Mouse (Mus musculus): ENCODE measurements at regions not wholly inside any gene's neighbourhood (a gene's known extent, or its start where the extent isn't known, plus 50 kb on each side); places are given as distances from the start of the nearest gene placed in this dataset.

DNA sequence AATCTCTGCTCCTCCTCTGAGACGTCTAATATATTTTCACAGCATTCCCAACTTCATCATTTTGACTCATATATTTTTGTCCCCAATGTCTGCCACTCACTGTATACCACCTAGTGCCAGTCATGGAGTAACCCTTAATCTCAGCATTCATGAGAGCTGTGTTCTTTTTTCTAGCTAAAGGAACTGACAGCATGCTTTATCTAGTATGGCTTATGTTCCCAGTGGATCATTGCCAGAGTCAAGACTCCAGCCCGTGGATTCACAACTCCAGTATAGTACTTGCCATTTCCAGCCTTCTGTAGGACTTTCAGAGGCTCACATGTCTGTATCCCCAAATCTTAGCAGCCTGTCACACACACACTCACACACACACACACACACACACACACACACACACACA lies 316.5 kb downstream of the Cmpk2 start:
- Histone ChIP-seq H3K27ac (no peak overlapping the region), H3K4me3 (no peak overlapping the region), H3K36me3 (replicated peaks) (no peaks in the 10 kb centered on the region), H3K9me3 (no peaks in the 10 kb centered on the region), H3K27me3 (replicated peaks) (no peaks in the 10 kb centered on the region), H3K4me1 (no peaks in the 10 kb centered on the region), H3K9ac (no peak overlapping the region), H3K4me2 (no peak overlapping the region)
- WGBS = 54% methylated on average over 2 of the region's 2 CpGs
- ATAC-seq (replicated peaks) = no peak

DNA sequence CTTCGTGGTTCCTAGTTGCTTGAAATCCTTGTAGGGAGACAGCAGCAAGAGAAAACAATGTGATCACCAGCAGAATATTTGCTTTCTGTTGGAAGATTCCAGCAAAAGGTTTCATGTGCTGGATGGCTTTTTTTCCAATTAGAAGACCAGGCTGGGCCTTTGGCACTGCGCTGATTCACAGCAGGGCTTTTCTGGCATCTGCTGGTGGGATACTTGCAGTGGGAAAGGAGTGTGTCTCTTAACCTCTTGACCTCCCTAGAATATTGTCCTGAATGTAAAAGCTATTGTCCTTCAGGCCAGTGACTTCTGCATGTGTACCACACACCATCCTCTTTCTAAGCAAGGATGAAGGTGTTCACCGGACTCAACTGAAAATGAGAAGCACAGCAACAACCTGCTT lies 315.4 kb downstream of the Cmpk2 start:
- H3K4me1 ChIP-seq = no peaks in the 10 kb centered on the region
- H3K9ac ChIP-seq = no peak overlapping the region
- H3K36me3 ChIP-seq (replicated peaks) = no peaks in the 10 kb centered on the region
- H3K4me3 ChIP-seq = no peak overlapping the region
- no peak for ATAC-seq (replicated peaks)
- no peak overlapping the region for H3K27ac ChIP-seq
- H3K4me2 ChIP-seq = no peak overlapping the region
- 86% methylated on average over 3 of the region's 3 CpGs for WGBS
- H3K9me3 ChIP-seq = no peaks in the 10 kb centered on the region
- H3K27me3 ChIP-seq (replicated peaks) = no peaks in the 10 kb centered on the region

DNA sequence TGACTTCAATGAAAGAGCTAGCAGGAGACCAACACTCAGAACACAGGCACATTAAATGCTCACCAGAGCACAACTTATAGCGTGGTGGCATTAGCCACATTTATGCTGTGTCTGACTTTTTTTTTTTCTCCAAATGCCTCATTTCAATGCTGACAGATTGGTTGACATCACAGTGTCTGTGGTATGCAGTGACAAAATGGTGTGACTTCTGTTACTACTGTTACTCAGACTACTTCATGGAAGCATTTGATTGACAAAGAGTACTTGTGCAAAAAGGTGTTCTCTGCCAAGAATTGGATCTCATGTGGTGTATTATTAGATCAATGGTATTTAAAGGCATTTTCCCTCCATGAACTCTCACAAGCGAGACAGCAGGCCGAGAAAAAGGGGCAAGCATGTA lies 314.8 kb downstream of the Cmpk2 start:
- no peaks in the 10 kb centered on the region for H3K27me3 ChIP-seq (replicated peaks)
- no peaks in the 10 kb centered on the region for H3K9me3 ChIP-seq
- H3K4me2 ChIP-seq = no peak overlapping the region
- H3K27ac ChIP-seq = no peak overlapping the region
- no peaks in the 10 kb centered on the region for H3K36me3 ChIP-seq (replicated peaks)
- 69% methylated on average over 3 of the region's 3 CpGs for WGBS
- peaks cover 4% of the 10 kb centered on the region for H3K4me1 ChIP-seq
- H3K4me3 ChIP-seq = no peak overlapping the region
- no peak overlapping the region for H3K9ac ChIP-seq
- no peak for ATAC-seq (replicated peaks)

DNA sequence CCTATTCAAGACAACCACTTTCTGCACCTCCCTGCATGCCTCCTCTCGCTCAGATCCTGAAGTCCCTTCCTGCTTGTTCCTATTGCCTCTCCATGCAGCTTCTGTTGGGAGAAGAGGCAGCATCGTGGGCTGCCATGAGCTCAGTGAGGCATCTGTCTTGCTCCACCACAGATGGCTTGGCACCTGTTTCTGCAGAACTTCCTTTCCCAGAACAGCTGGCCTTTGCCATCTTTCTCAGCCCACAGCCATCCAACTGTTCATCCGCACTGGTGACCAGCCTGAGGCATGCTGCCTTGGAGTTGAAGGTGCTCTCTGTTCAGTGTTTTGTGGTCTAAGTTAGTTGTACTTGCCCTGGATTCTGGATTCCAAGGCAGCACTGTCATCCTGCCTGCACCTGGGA lies 312.5 kb downstream of the Cmpk2 start:
- ATAC-seq (replicated peaks) = no peak
- H3K9ac ChIP-seq = no peak overlapping the region
- H3K9me3 ChIP-seq = no peaks in the 10 kb centered on the region
- H3K36me3 ChIP-seq (replicated peaks) = no peaks in the 10 kb centered on the region
- H3K4me1 ChIP-seq = peaks cover 7% of the 10 kb centered on the region
- H3K4me2 ChIP-seq = no peak overlapping the region
- no peaks in the 10 kb centered on the region for H3K27me3 ChIP-seq (replicated peaks)
- no peak overlapping the region for H3K4me3 ChIP-seq
- WGBS = 81% methylated on average over 3 of the region's 3 CpGs
- H3K27ac ChIP-seq = no peak overlapping the region

DNA sequence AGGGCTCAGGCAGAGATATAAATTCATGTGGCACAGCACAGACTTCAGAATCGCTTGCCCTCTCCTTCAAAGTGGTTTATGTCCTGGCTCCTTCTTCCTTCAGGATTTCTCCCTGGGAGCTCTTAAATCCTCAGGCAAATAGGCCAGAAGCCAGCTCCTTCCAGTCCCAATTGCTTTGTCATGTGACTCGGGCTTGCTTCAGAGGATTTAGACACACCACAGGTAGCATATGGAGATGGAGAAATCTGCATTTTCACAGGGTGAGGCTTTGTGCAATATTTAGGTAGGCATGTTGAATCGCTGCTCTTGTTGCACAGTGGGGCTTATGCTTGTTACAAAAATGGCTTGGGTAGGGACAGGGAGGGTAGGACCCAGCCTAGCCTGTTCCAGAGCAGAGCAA lies 309.8 kb downstream of the Cmpk2 start:
- Histone ChIP-seq H3K9me3 (no peaks in the 10 kb centered on the region), H3K9ac (no peak overlapping the region), H3K36me3 (replicated peaks) (no peaks in the 10 kb centered on the region), H3K4me1 (peaks cover 7% of the 10 kb centered on the region), H3K27me3 (replicated peaks) (no peaks in the 10 kb centered on the region), H3K4me3 (no peak overlapping the region), H3K27ac (peak overlapping the region; percentile 50; the same call in 1 of the 2 replicates), H3K4me2 (no peak overlapping the region)
- WGBS = 24% methylated on average over 3 of the region's 3 CpGs
- ATAC-seq (replicated peaks) = no peak

DNA sequence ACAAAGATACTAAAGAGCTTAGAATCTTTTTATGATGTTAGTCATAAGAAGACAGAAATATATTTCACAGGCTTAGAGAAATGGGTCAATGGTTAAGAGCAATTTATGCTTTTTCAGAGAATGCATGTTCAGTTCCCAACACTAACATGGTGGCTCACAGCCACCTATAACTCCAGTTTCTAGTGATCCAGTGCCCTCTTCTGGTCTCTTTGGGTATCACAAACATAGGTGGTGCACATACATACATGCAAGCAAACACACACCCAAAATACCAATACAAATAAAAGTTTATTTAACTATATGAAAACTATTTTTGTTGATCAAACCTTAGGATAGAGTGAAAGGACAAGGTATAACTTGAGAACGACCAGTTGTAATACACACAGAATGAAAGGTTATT lies 308.0 kb downstream of the Cmpk2 start:
- Histone ChIP-seq H3K36me3 (replicated peaks) (no peaks in the 10 kb centered on the region), H3K4me1 (peaks cover 7% of the 10 kb centered on the region), H3K27me3 (replicated peaks) (no peaks in the 10 kb centered on the region), H3K4me3 (no peak overlapping the region), H3K9me3 (no peaks in the 10 kb centered on the region), H3K4me2 (no peak overlapping the region), H3K9ac (no peak overlapping the region), H3K27ac (no peak overlapping the region)
- 100% methylated on average over 1 of the region's 1 CpGs for WGBS
- no peak for ATAC-seq (replicated peaks)

DNA sequence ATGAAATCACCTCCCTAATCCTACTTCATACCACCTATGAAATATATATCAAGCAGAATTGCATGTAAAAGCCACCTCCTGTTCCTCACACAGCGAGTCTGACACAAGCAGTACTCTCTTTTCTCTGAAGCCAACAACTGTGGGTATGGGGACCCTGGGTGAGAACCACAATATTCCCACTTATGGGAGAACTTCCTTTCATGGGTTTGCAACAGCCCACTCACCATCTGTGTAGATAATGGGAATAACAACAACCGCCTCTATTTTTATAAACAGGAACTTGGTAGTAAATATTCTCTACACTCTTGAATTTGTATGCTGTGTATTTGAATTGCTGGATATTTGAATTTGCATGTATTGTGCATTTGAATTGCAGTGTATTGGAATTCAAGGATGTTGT lies 305.0 kb downstream of the Cmpk2 start:
- H3K4me1 ChIP-seq = peaks cover 6% of the 10 kb centered on the region
- 86% methylated on average over 2 of the region's 2 CpGs for WGBS
- no peak for ATAC-seq (replicated peaks)

DNA sequence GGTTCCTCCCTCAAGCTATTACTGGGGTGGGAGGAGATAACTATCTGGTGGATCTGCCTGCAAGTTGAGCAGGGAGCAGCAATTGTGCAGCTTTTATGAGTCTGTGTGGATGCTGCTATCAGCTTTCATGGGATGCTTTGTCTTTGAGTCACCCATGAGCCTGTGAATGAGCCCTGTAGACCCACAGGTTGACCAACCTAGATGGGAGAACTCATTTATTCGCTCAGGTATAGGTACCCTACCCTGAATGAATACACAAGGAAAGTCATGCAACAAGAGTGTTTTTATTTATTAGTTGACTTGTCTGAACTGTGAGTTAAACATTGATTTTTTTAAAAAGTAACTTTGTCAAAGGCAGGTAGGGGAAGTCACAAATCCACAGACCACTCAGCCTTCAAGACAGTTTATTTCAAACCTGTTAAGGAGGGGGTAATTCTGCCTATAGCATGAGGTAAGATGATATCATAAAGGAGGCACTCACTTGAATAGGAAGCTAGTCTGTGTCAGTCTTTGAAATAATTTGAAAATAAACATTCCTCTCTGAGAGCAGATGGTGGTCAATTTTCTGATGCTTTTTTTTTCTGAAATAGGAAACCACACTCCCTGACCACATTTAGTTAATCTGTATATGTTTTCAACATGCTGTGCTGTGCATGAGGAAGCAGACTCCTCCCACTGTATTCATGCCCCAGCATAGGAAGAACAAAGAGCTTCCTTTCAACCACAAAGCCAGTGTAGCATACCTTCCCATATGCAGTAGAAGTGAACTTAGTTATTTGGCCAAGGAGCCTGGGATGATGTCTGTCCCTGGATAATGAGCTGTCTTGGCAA lies 302.0 kb downstream of the Cmpk2 start:
- Histone ChIP-seq H3K27ac (no peak overlapping the region), H3K4me2 (no peak overlapping the region), H3K9ac (no peak overlapping the region), H3K4me3 (no peak overlapping the region), H3K36me3 (replicated peaks) (no peaks in the 10 kb centered on the region), H3K9me3 (no peaks in the 10 kb centered on the region), H3K27me3 (replicated peaks) (no peaks in the 10 kb centered on the region), H3K4me1 (no peaks in the 10 kb centered on the region)
- 90% methylated on average over 1 of the region's 1 CpGs for WGBS
- ATAC-seq (replicated peaks) = no peak

More for the DNA sequence above, 305.0 kb downstream of the Cmpk2 start:
- H3K4me3 ChIP-seq = no peak overlapping the region
- H3K36me3 ChIP-seq (replicated peaks) = no peaks in the 10 kb centered on the region
- no peaks in the 10 kb centered on the region for H3K9me3 ChIP-seq
- no peak overlapping the region for H3K27ac ChIP-seq
- no peak overlapping the region for H3K9ac ChIP-seq
- no peaks in the 10 kb centered on the region for H3K27me3 ChIP-seq (replicated peaks)
- H3K4me2 ChIP-seq = no peak overlapping the region

DNA sequence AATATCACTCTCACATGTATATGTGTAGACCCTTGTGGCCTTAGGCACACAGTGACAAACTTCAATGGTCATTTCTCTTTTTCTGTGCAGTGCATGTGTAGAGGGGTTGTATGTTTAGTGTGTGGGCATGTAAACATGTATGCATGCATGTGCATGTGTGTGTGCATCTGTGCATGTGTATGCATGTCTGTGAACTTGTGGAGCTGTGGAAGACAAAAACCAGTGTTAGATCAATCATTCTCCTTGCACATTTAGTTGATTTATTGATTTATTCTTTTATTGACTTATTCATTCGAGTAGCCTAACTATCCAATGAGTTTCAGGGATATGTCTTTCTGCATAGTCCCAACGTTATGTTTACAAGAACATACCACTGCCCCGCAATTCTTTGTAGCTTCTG lies 298.5 kb downstream of the Cmpk2 start:
- Histone ChIP-seq H3K9me3 (no peaks in the 10 kb centered on the region), H3K27me3 (replicated peaks) (no peaks in the 10 kb centered on the region), H3K9ac (no peak overlapping the region), H3K27ac (no peak overlapping the region), H3K4me2 (no peak overlapping the region), H3K4me3 (no peak overlapping the region), H3K36me3 (replicated peaks) (no peaks in the 10 kb centered on the region), H3K4me1 (no peaks in the 10 kb centered on the region)
- ATAC-seq (replicated peaks) = no peak
- 89% methylated on average over 3 of the region's 3 CpGs for WGBS

DNA sequence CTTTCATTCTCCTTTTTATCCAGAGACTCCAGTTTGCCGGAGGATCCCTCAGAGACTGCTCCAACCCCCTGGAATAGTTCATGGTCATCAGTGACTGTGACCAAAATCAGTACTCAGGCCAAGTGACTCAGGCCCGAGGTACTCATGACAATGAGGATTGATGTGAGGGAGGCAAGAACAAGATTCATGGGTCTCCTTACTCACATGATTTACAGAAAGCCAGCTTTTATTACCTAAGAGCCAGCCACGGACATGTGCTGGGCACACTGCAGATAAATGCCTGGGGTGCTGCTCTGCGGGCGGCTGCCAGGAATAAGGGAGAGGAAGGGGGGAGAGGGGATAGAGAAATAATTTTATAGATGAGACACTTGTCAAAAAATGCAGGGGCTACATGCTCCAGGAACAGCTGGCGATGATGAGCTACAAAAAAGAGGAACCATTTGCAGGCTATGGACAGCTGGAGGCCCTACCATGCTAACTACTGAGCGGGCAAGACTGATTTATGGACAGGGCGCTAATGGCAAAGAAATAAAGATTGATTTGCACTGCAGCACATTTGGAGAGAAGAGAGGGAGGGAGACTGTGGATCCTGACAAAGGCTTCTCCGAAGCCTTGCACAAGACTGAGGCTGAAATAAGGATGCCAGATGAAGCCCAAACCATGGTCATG lies 289.8 kb downstream of the Cmpk2 start:
- Histone ChIP-seq H3K4me1 (peaks cover 7% of the 10 kb centered on the region; the same call in 1 of the 2 replicates), H3K9ac (no peak overlapping the region), H3K27ac (no peak overlapping the region)

DNA sequence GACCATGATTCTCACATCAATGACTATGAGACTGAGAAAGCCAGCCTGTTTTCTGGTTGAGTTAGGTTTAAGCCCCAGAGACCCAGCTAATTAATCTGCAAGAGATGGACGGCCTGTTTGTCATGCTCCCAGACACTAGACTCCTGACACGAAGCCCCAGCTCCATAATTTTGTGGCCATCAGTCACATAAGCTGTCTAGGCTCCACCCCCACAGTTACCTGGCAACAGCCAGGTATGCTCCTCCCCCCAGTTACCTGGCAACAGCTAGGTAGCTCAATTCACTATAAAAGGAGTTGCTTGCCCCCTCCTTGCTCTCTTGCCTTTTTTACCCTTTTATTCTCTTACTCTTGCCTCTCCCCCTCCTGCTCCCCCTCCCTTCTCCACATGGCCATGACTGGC lies 287.3 kb downstream of the Cmpk2 start:
- Histone ChIP-seq H3K4me1 (peaks cover 7% of the 10 kb centered on the region; the same call in 1 of the 2 replicates), H3K36me3 (replicated peaks) (no peaks in the 10 kb centered on the region), H3K4me3 (no peak overlapping the region), H3K9ac (no peak overlapping the region), H3K4me2 (no peak overlapping the region), H3K9me3 (no peaks in the 10 kb centered on the region), H3K27ac (no peak overlapping the region), H3K27me3 (replicated peaks) (no peaks in the 10 kb centered on the region)
- WGBS = 30% methylated on average over 2 of the region's 2 CpGs
- ATAC-seq (replicated peaks) = no peak

More for the DNA sequence above, 289.8 kb downstream of the Cmpk2 start:
- WGBS = 78% methylated on average over 9 of the region's 9 CpGs
- Histone ChIP-seq H3K27me3 (replicated peaks) (no peaks in the 10 kb centered on the region), H3K4me2 (no peak overlapping the region), H3K36me3 (replicated peaks) (no peaks in the 10 kb centered on the region), H3K9me3 (no peaks in the 10 kb centered on the region), H3K4me3 (no peak overlapping the region)
- ATAC-seq (replicated peaks) = no peak

DNA sequence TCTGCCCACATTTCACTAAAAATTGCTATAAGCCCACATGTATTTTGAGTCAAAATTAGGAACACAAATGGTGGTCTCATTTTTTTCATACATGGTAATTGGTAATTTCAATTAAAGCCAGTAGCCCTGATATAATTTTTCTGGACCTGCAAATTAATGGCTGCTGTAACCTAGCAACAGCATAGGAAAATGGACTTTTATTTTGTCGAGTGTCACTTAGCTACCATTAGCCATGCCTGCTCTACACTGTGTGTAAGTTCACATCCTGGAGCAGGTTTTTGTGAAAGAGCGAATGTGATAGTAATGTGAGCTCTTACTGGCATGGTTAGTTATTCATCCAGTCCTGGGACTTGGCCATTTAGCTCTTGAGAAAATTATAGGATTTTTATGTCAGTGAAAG lies 285.6 kb downstream of the Cmpk2 start:
- Histone ChIP-seq H3K4me2 (no peak overlapping the region), H3K4me1 (peaks cover 7% of the 10 kb centered on the region; the same call in 1 of the 2 replicates), H3K36me3 (replicated peaks) (no peaks in the 10 kb centered on the region), H3K9me3 (no peaks in the 10 kb centered on the region), H3K27ac (0 out of 2 replicates have a peak overlapping the region, but pooled peaks have one; percentile 12), H3K27me3 (replicated peaks) (no peaks in the 10 kb centered on the region), H3K9ac (no peak overlapping the region), H3K4me3 (no peak overlapping the region)
- no peak for ATAC-seq (replicated peaks)
- 56% methylated on average over 2 of the region's 2 CpGs for WGBS

DNA sequence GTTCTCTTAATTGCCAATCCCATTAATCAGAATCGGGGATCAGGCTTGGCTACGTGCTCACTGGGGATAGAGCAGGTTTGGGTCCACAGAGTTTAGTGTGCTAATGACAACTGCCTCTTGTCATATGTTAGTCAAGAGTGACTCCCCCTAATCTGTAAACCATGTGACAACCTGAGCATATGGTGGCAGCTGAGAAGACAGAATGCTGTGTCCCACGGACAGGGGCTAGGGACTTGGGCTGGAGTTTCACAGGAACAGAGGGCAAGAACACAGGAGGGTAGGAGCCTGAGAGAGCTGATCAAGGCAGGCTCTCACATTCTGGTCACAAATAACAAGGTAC lies 265.5 kb downstream of the Cmpk2 start:
- Histone ChIP-seq H3K9ac (no peak overlapping the region; the same call in 1 of the 2 replicates), H3K27ac (peak overlapping the region; percentile 54), H3K4me2 (peak overlapping the region; percentile 10), H3K27me3 (replicated peaks) (no peaks in the 10 kb centered on the region), H3K36me3 (replicated peaks) (no peaks in the 10 kb centered on the region), H3K4me3 (no peak overlapping the region), H3K4me1 (peaks cover 10% of the 10 kb centered on the region), H3K9me3 (no peaks in the 10 kb centered on the region; the same call in 1 of the 2 replicates)
- peak; percentile 56 for ATAC-seq (replicated peaks)
- WGBS = 25% methylated on average over 3 of the region's 3 CpGs
